Mouse (Mus musculus): ENCODE results near the gene Cdkn1c.

The Cdkn1c gene

DNA sequence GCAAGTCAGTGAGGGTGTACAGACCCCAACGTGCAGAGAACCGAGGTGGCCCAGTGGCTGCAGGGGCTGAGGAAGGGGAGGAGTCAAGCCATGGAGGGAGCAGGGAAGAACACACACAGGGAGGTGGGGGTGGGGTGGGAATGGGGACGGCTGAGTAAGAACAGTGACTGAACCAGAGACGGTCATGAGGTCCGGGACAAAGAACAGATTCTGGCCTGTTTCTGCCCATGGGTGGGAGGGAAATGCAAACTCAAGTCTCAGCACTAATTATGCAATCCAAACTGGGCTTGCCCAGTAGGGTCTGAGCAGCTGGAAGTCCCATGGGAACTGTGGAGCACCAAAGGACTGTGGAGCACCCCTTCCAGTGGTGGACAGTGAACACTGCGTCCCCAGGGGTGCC lies 21.7 kb upstream of the Cdkn1c start:
- Histone ChIP-seq H3K27me3 (ENCODE audit: control insufficient read depth, insufficient read depth, low read length, poor library complexity, severe bottlenecking) (no peaks in the 10 kb centered on the region), H3K36me3 (ENCODE audit: control insufficient read depth, insufficient read depth, low read length, poor library complexity, severe bottlenecking) (no peaks in the 10 kb centered on the region)
- DNase-seq (ENCODE audit: low read depth, low spot score), result no peak

DNA sequence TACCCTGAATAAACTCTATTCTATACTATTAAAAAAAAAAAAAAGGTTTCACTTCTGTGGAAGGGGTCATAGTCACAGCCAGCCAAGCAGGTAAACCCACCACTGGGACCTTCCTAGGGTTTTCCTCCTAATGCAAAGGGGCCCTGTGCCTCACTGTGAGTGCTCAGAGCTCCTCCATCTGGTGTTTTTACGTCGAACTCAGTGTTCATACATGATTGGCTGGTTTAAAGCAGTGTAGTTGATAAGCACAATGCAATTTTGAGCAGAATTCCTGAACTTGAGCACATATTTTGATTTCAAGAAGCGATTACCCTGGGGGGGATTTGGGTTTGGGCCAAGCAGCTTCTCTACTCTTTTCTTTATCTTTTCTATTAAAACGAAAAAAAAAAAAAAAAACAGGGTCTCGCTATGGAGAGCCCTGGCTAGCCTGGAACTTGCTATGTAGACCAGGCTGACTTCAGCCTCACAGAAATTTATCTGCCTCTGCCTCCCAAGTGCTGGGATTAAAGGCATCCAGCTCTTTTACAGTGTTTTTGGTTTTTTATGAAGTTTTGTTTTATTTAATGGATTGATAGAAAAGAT lies 21.0 kb upstream of the Cdkn1c start:
- H3K36me3 ChIP-seq (ENCODE audit: control insufficient read depth, insufficient read depth, low read length, poor library complexity, severe bottlenecking), result no peaks in the 10 kb centered on the region
- no peak for DNase-seq (ENCODE audit: low read depth, low spot score)
- H3K27me3 ChIP-seq (ENCODE audit: control insufficient read depth, insufficient read depth, low read length, poor library complexity, severe bottlenecking), result no peaks in the 10 kb centered on the region

GRCm38 (mm10) chr7:143480498-143480897 lies 19.6 kb upstream of the Cdkn1c start:
- DNase-seq (ENCODE audit: low read depth, low spot score), result peak; percentile 66
- H3K36me3 ChIP-seq (ENCODE audit: control insufficient read depth, insufficient read depth, low read length, poor library complexity, severe bottlenecking), result no peaks in the 10 kb centered on the region
- no peaks in the 10 kb centered on the region for H3K27me3 ChIP-seq (ENCODE audit: control insufficient read depth, insufficient read depth, low read length, poor library complexity, severe bottlenecking)

- H3K27me3 ChIP-seq (ENCODE audit: control insufficient read depth, insufficient read depth, low read length, poor library complexity, severe bottlenecking), result no peaks in the 10 kb centered on the region
- no peak for DNase-seq (ENCODE audit: low read depth, low spot score)
- H3K36me3 ChIP-seq (ENCODE audit: control insufficient read depth, insufficient read depth, low read length, poor library complexity, severe bottlenecking), result no peaks in the 10 kb centered on the region
Measured at GRCm38 (mm10) chr7:143477800-143478199, 16.9 kb upstream of the Cdkn1c start.

DNA sequence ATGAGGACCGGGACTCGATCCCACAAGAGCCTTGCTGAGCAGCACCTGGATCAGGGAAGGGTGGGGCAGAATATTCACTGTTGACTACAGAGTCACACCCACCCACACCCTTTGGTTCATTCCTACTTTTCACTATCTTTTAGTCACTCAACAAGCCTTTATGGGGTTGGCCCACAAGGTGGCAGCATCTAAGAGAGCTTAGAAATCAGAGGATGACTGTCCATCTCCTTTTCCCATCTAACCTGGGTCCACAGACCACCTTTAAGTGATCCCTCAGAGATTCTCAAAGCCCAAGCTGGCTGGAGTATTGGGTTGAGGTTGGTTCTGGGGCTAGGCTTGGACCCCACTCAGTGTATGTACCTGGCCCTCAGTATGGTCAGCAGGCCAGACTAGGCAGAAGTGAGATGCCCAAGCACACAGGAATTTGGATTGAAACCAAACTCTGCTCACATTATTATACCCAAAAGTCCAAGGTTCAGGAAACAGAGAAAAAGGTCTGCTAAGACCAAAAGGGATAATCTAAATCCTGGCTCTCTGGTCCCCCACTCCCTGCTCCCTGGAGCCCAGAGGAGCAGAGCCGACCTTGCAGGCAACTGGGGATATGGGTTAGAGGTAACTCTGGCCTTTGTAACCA lies 16.0 kb upstream of the Cdkn1c start:
- no peak for DNase-seq (ENCODE audit: low read depth, low spot score)
- Histone ChIP-seq H3K36me3 (ENCODE audit: control insufficient read depth, insufficient read depth, low read length, poor library complexity, severe bottlenecking) (no peaks in the 10 kb centered on the region), H3K27me3 (ENCODE audit: control insufficient read depth, insufficient read depth, low read length, poor library complexity, severe bottlenecking) (no peaks in the 10 kb centered on the region)

GRCm38 (mm10) chr7:143475876-143476275 lies 15.0 kb upstream of the Cdkn1c start:
- Histone ChIP-seq H3K27me3 (ENCODE audit: control insufficient read depth, insufficient read depth, low read length, poor library complexity, severe bottlenecking) (no peaks in the 10 kb centered on the region), H3K36me3 (ENCODE audit: control insufficient read depth, insufficient read depth, low read length, poor library complexity, severe bottlenecking) (no peaks in the 10 kb centered on the region)
- DNase-seq (ENCODE audit: low read depth, low spot score), result no peak

- no peaks in the 10 kb centered on the region for H3K36me3 ChIP-seq (ENCODE audit: control insufficient read depth, insufficient read depth, low read length, poor library complexity, severe bottlenecking)
- no peaks in the 10 kb centered on the region for H3K27me3 ChIP-seq (ENCODE audit: control insufficient read depth, insufficient read depth, low read length, poor library complexity, severe bottlenecking)
- DNase-seq (ENCODE audit: low read depth, low spot score), result no peak
Measured at GRCm38 (mm10) chr7:143474811-143475210, 14.0 kb upstream of the Cdkn1c start.

DNA sequence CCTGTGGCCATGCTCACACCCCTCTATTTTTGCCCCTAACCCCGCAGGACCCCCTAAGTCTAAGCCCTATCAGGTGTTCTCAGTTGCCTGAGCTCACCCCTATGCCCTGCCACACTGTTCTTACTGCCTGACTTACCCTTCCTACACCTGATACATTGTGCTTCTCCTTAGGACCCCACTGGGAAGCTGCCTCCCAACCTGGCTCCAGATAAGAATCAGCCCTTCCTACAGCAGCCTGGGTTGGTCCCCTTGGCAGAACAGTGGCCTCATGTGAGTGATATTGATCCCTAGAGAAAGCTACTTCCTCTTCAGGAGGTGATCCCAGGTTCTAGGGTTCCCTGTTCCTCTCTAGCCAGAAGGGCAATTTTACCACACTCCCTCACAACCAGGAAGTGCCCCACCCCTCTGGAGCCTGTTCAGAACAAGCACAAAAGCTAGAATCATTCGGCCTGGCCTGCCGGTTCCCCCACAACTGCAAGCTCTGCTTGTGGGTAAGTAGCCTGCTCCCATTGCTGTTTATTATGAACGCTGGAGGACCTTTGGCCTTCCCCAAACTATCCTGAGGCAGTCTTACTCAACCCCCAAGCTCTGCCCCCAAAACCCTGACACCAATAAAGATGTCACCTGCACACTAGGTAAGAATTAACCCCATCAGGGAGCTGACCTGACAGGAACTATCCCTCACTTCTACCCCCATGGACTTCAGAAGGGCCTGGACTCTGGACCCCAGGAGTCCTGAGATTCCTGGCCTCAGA lies 12.7 kb upstream of the Cdkn1c start, which contains the start of gene Slc22a18:
TSS of gene Slc22a18 (plus strand) at position 390 of the 755 bp plus-strand sequence.
- H3K27me3 ChIP-seq (ENCODE audit: control insufficient read depth, insufficient read depth, low read length, poor library complexity, severe bottlenecking), result no peaks in the 10 kb centered on the region
- H3K36me3 ChIP-seq (ENCODE audit: control insufficient read depth, insufficient read depth, low read length, poor library complexity, severe bottlenecking), result no peaks in the 10 kb centered on the region
- no peak for DNase-seq (ENCODE audit: low read depth, low spot score)

DNA sequence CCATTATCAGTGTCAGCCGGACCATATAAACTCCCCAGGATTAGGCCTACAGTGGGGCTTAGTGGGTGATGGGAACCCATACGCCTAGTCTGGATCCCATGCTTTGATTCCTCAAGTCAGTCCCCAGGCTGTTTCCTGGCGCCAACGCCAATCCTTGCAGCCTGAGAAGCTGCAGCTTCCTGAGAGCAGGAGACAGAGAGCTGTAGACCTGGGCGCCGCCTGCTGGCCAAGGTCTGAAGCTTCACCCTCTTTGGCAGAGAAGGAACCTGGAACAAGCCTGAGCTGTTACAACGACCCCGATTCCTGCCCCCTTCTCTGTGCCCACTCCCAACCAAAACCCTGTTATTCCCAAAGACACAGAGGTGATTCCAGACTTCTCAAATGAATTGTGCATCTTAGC lies 9.1 kb upstream of the Cdkn1c start:
- Histone ChIP-seq H3K36me3 (ENCODE audit: control insufficient read depth, insufficient read depth, low read length, poor library complexity, severe bottlenecking) (no peaks in the 10 kb centered on the region), H3K27me3 (ENCODE audit: control insufficient read depth, insufficient read depth, low read length, poor library complexity, severe bottlenecking) (no peaks in the 10 kb centered on the region)
- DNase-seq (ENCODE audit: low read depth, low spot score), result peak; percentile 60

GRCm38 (mm10) chr7:143467714-143468113 lies 6.9 kb upstream of the Cdkn1c start:
- no peak for DNase-seq (ENCODE audit: low read depth, low spot score)
- no peaks in the 10 kb centered on the region for H3K36me3 ChIP-seq (ENCODE audit: control insufficient read depth, insufficient read depth, low read length, poor library complexity, severe bottlenecking)
- H3K27me3 ChIP-seq (ENCODE audit: control insufficient read depth, insufficient read depth, low read length, poor library complexity, severe bottlenecking), result no peaks in the 10 kb centered on the region

- DNase-seq (ENCODE audit: low read depth, low spot score), result peak; percentile 78
- Histone ChIP-seq H3K27me3 (ENCODE audit: control insufficient read depth, insufficient read depth, low read length, poor library complexity, severe bottlenecking) (no peaks in the 10 kb centered on the region), H3K36me3 (ENCODE audit: control insufficient read depth, insufficient read depth, low read length, poor library complexity, severe bottlenecking) (no peaks in the 10 kb centered on the region)
Measured at GRCm38 (mm10) chr7:143466099-143466677, 5.3 kb upstream of the Cdkn1c start.

GRCm38 (mm10) chr7:143464811-143465560 lies 4.1 kb upstream of the Cdkn1c start:
- no peaks in the 10 kb centered on the region for H3K27me3 ChIP-seq (ENCODE audit: control insufficient read depth, insufficient read depth, low read length, poor library complexity, severe bottlenecking)
- peak; percentile 20 for DNase-seq (ENCODE audit: low read depth, low spot score)

GRCm38 (mm10) chr7:143463865-143464415 lies 3.1 kb upstream of the Cdkn1c start:
- no peaks in the 10 kb centered on the region for H3K27me3 ChIP-seq (ENCODE audit: control insufficient read depth, insufficient read depth, low read length, poor library complexity, severe bottlenecking)
- no peaks in the 10 kb centered on the region for H3K36me3 ChIP-seq (ENCODE audit: control insufficient read depth, insufficient read depth, low read length, poor library complexity, severe bottlenecking)
- peak; percentile 77 for DNase-seq (ENCODE audit: low read depth, low spot score)

More at GRCm38 (mm10) chr7:143464811-143465560, 4.1 kb upstream of the Cdkn1c start:
- no peaks in the 10 kb centered on the region for H3K36me3 ChIP-seq (ENCODE audit: control insufficient read depth, insufficient read depth, low read length, poor library complexity, severe bottlenecking)

DNA sequence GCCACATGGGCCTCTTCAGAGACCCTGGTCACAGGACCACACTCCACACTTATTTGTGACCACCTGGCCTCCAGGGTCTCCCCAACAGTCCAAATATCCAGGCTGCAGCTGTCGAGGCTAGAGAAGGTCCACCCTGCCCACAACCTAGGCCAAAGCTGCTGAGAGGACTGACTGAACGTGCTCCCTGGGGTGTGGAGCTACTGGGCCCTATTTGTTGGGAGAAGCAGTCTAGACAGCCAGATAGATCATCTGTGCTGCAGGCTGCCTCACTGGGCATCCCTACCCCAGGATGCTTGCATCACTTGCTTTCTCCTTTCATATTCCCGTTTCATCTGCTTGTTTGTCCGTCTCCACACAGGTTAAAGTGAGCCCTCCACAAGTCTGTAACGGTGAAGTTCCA lies 1.7 kb upstream of the Cdkn1c start:
- Histone ChIP-seq H3K36me3 (ENCODE audit: control insufficient read depth, insufficient read depth, low read length, poor library complexity, severe bottlenecking) (no peaks in the 10 kb centered on the region), H3K27me3 (ENCODE audit: control insufficient read depth, insufficient read depth, low read length, poor library complexity, severe bottlenecking) (no peaks in the 10 kb centered on the region)
- DNase-seq (ENCODE audit: low read depth, low spot score), result no peak

Data from splenic B cell, adult 2 months (primary cell).